ENCODE assay signal across 11 mouse cellular contexts in genomic region chr12:111145269-111145668, GRCm38 (mm10). TPM values are rescaled to one million over a fixed set of nuclear protein-coding genes. Genes with fewer than 3 reads are reported as not detected.
A peak's percentile ranks its signal among the peaks of the same experiment; 100 is the strongest.
DNase-seq lines count a peak whose midpoint lies in the region; ATAC-seq and TF ChIP-seq lines count a peak whose summit lies in the region.
"Had no signal": no experiment of that assay in that cellular context is flagged by ENCODE, and none has a peak within 500 bp of the region (broad histone marks: within the 10 kb centered on the region; RNA-seq: fewer than 3 reads in every experiment).

No protein-coding gene starts in this region.

- no peaks in the 10 kb centered on the region for H3K36me3 ChIP-seq in liver, embryonic 12.5 days
- no peaks in the 10 kb centered on the region for H3K36me3 ChIP-seq in liver, postnatal 0 days (replicated peaks; ENCODE audit: insufficient read depth, low read length)
- H3K36me3 ChIP-seq in forebrain, postnatal 0 days (ENCODE audit: insufficient read depth): no peaks in the 10 kb centered on the region
- H3K36me3 ChIP-seq in heart, embryonic 11.5 days (ENCODE audit: control insufficient read depth, insufficient read depth, low read length): no peaks in the 10 kb centered on the region

- H3K4me1 ChIP-seq in liver, embryonic 12.5 days: peaks cover 30% of the 10 kb centered on the region
- peaks cover 14% of the 10 kb centered on the region for H3K4me1 ChIP-seq in liver, postnatal 0 days (ENCODE audit: insufficient read depth)
- peaks cover 27% of the 10 kb centered on the region for H3K4me1 ChIP-seq in forebrain, postnatal 0 days (ENCODE audit: insufficient read depth)
- H3K4me1 ChIP-seq in heart, embryonic 11.5 days (ENCODE audit: control insufficient read depth, insufficient read depth, low read length): peaks cover 28% of the 10 kb centered on the region

- peaks cover 19% of the 10 kb centered on the region; the same call in 1 of the 2 replicates for H3K27me3 ChIP-seq in liver, embryonic 12.5 days (replicated peaks)
- H3K27me3 ChIP-seq in liver, postnatal 0 days (ENCODE audit: insufficient read depth, low read length): no peaks in the 10 kb centered on the region
- no peaks in the 10 kb centered on the region for H3K27me3 ChIP-seq in forebrain, postnatal 0 days (ENCODE audit: insufficient read depth, low read length)
- H3K27me3 ChIP-seq in heart, embryonic 11.5 days (ENCODE audit: control insufficient read depth, insufficient read depth, low read length): no peaks in the 10 kb centered on the region

- no peak overlapping the region for H3K9ac ChIP-seq in liver, embryonic 12.5 days
- H3K9ac ChIP-seq in liver, postnatal 0 days (replicated peaks): no peak overlapping the region
- H3K9ac ChIP-seq in forebrain, postnatal 0 days: no peak overlapping the region
- no peak overlapping the region for H3K9ac ChIP-seq in heart, embryonic 11.5 days (ENCODE audit: low read depth, low read length)
- H3K9ac ChIP-seq: liver, embryonic 14.5 days had no signal

- 0 out of 2 replicates have a peak, but pooled peaks cover 5% of the 10 kb centered on the region for H3K9me3 ChIP-seq in liver, embryonic 12.5 days (replicated peaks)
- H3K9me3 ChIP-seq in liver, postnatal 0 days (ENCODE audit: low read length): no peaks in the 10 kb centered on the region
- no peaks in the 10 kb centered on the region for H3K9me3 ChIP-seq in forebrain, postnatal 0 days (ENCODE audit: low read length)
- no peaks in the 10 kb centered on the region for H3K9me3 ChIP-seq in heart, embryonic 11.5 days (replicated peaks; ENCODE audit: control insufficient read depth, low read length)

- no peak overlapping the region for H3K27ac ChIP-seq in liver, embryonic 12.5 days
- H3K27ac ChIP-seq in liver, postnatal 0 days (ENCODE audit: low read depth): no peak overlapping the region
- no peak overlapping the region for H3K27ac ChIP-seq in forebrain, postnatal 0 days (ENCODE audit: low read depth, low read length)
- H3K27ac ChIP-seq in heart, embryonic 11.5 days (ENCODE audit: low read depth, low read length): no peak overlapping the region
- H3K27ac ChIP-seq: liver, embryonic 14.5 days had no signal

- H3K4me3 ChIP-seq in liver, embryonic 12.5 days: no peak overlapping the region
- no peak overlapping the region for H3K4me3 ChIP-seq in liver, postnatal 0 days (ENCODE audit: low read depth, low read length)
- H3K4me3 ChIP-seq in forebrain, postnatal 0 days (ENCODE audit: low read depth, low read length): no peak overlapping the region
- H3K4me3 ChIP-seq in heart, embryonic 11.5 days (ENCODE audit: low read depth, low read length): no peak overlapping the region

- 0 out of 2 replicates have a peak overlapping the region, but pooled peaks have one; percentile 0 for H3K4me2 ChIP-seq in liver, embryonic 12.5 days
- no peak overlapping the region for H3K4me2 ChIP-seq in liver, postnatal 0 days (ENCODE audit: low read depth, low read length)
- no peak overlapping the region for H3K4me2 ChIP-seq in forebrain, postnatal 0 days (ENCODE audit: low read depth)
- H3K4me2 ChIP-seq in heart, embryonic 11.5 days: no peak overlapping the region

- WGBS in liver, embryonic 12.5 days (ENCODE audit: insufficient replicate concordance): 58% methylated on average over 9 of the region's 9 CpGs
- 60% methylated on average over 9 of the region's 9 CpGs for WGBS in liver, postnatal 0 days (ENCODE audit: insufficient replicate concordance)
- WGBS in forebrain, postnatal 0 days: 25% methylated on average over 9 of the region's 9 CpGs
- 37% methylated on average over 9 of the region's 9 CpGs for WGBS in heart, embryonic 11.5 days (ENCODE audit: insufficient replicate concordance)

- peak; percentile 24; the same call in 1 of the 2 replicates for ATAC-seq in liver, embryonic 12.5 days
- ATAC-seq in liver, postnatal 0 days: no peak
- ATAC-seq in forebrain, postnatal 0 days: peak; percentile 67
- ATAC-seq in heart, embryonic 11.5 days (replicated peaks; ENCODE audit: insufficient number of reproducible peaks, low FRiP score, low TSS enrichment): no peak; the same call in 1 of the 2 replicates

- TF ChIP-seq CTCF in liver, postnatal 0 days (IDR thresholded peaks at IDR 0.05; ENCODE audit: low read depth): no peak
- no peak for TF ChIP-seq CTCF in forebrain, postnatal 0 days (IDR thresholded peaks at IDR 0.05; ENCODE audit: low read depth)

- no peak for TF ChIP-seq EP300 in liver, postnatal 0 days (IDR thresholded peaks at IDR 0.05; ENCODE audit: low read depth)

- DNase-seq in liver, postnatal 0 days: no peak
- DNase-seq in forebrain, postnatal 0 days: peak; percentile 74
- peak; percentile 53 to 62 for DNase-seq in layer of hippocampus, postnatal 25 days (ENCODE audit: extremely low spot score in 1 of 2, low spot score in 1 of 2)
- DNase-seq in right cerebral cortex, postnatal 36 days (ENCODE audit: low spot score in 2 of 2): peak; percentile 53 to 68
- DNase-seq in cerebellum, adult 11 months: no peak
- DNase-seq in thymus, postnatal 4 days: no peak

RNA-seq across cellular contexts. Expression of gene Traf3, which starts 20.9 kb away (rescaled TPM):
- polyA plus RNA-seq in liver, embryonic 12.5 days (2016; fragmentation: Nextera tagmentation; extraction: Ambion mirVana): 5.6 and 6.2 TPM in 2 replicates
- 1.9 and 2.5 TPM in 2 replicates for polyA plus RNA-seq in liver, postnatal 0 days (2015; fragmentation: Nextera tagmentation; extraction: Ambion mirVana)
- 18.5 and 25.1 TPM in 2 replicates for total RNA-seq in forebrain, postnatal 0 days (2014; rRNA removed)
- 6.6 and 11.5 TPM in 2 replicates for polyA plus RNA-seq in forebrain, postnatal 0 days (2015; fragmentation: Nextera tagmentation; extraction: Ambion mirVana)
- total RNA-seq in layer of hippocampus, postnatal 25 days (2021): 10 to 100 TPM; 92.9 to 94.0 TPM
- 6.9 and 8.2 TPM in 2 replicates for polyA plus RNA-seq in heart, embryonic 11.5 days (2014; fragmentation: Nextera tagmentation; extraction: Ambion mirVana)

RNA-seq across cellular contexts. Expression of gene 4930595D18Rik, which starts 39.0 kb away (rescaled TPM):
- not detected in 2 replicates for polyA plus RNA-seq in liver, embryonic 12.5 days (2016; fragmentation: Nextera tagmentation; extraction: Ambion mirVana)
- not detected in 2 replicates for polyA plus RNA-seq in liver, postnatal 0 days (2015; fragmentation: Nextera tagmentation; extraction: Ambion mirVana)
- 0.31 and 0.48 TPM in 2 replicates for total RNA-seq in forebrain, postnatal 0 days (2014; rRNA removed)
- not detected in 2 replicates for polyA plus RNA-seq in forebrain, postnatal 0 days (2015; fragmentation: Nextera tagmentation; extraction: Ambion mirVana)
- total RNA-seq in layer of hippocampus, postnatal 25 days (2021): not detected
- not detected in 2 replicates for polyA plus RNA-seq in heart, embryonic 11.5 days (2014; fragmentation: Nextera tagmentation; extraction: Ambion mirVana)
- total RNA-seq: ES-E14 had no signal
- polyA plus RNA-seq: liver, embryonic 14.5 days; stomach, embryonic 16.5 days had no signal

Comparison
In these comparisons a context has a peak if more than half of its experiments do, and no peak if none do; other contexts are left out.
1. ATAC-seq: peak in liver, embryonic 12.5 days (single experiment) and forebrain, postnatal 0 days (single experiment); none in liver, postnatal 0 days (single experiment) and heart, embryonic 11.5 days (single experiment).
2. DNase-seq: peak in forebrain, postnatal 0 days (single experiment), layer of hippocampus, postnatal 25 days (2 of 2) and right cerebral cortex, postnatal 36 days (2 of 2); none in liver, postnatal 0 days (single experiment), cerebellum, adult 11 months (single experiment) and thymus, postnatal 4 days (single experiment).